Mouse (Mus musculus) kidney, adult 10 weeks (tissue): ENCODE data around the gene Gm10337. TPM values are rescaled to one million over a fixed set of nuclear protein-coding genes. Genes with fewer than 3 reads are reported as not detected.

Experiments
- polyA plus RNA-seq: library from polyadenylated mRNA; stranded (reverse); fragments of 350-450 nt; fragmentation: Illumina TruSeq; extraction: RNeasy Lipid Tissue Mini Kit (QIAGEN cat#74804); gene quantifications from one replicate; pipeline ENCODE4 v1.2.3, GENCODE M21; 2014; ENCODE audit warnings: low read depth, low replicate concordance

The Gm10337 gene
- not detected for polyA plus RNA-seq

DNA sequence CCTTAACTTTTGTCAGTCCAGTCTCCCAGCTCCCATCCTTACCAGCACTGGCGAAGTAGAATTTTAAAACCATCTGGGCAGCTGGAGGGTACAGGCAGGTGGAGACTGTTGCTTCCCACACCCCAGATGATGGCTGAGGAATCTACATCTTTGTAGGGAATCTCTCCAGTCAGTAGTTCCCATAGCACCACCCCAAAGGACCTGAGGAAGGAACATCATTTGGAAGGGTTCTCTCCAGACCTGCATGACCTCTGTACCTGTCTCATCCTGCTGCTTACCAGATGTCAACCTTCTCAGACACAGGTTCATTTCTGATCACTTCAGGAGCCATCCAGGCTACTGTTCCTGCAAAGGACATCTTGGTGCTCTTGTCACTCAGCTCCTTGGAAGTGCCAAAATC, at the start of gene Gm10337:
Gene Gm10337, plus strand, starts transcription at position 276 of the 400 bp plus-strand sequence.

DNA sequence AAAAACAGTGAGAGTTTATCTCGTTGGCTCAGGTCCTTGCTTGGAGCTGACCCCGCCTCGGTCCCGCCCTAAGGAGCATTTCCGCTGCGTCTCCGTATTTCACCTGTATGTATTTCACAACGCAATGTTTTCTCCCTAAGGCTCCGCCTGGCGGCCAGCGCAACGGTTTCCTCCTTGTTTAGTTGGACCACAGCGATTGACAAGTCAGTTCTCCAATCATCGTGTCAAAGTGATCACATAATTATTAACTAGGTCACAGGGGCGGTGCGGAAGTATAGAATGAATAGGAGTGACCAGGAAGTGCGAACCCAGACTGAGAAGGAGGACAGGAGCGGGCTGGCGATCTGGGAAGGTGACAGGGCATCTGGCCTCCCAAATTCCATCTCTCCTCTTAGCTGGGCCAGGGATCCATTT, 44.6 kb upstream of the Gm10337 start, which contains the start of gene Prr13:
Gene Prr13, plus strand, starts transcription at position 125 of the 414 bp plus-strand sequence.

DNA sequence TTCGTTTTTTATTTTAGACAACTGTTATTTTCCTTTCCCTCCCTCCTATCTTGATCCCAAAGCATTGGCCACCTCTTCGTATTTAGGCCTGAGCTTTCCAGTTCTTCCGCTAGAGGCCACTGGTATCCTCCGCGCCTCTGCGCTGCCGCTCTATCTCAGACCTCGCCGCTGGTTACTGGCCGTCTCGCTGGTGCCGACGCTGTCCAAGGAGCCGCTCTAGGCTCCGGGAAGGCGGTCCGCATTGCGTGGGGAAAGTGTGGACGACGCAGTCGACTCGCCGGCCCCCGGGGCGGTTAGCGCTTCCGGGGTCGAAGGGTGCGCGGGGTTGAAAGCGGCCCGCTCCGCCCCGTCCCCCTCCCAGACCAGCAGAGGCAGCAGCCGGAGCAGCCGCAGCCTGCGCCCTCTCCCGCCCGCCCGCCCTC, 33.3 kb upstream of the Gm10337 start, which contains the start of gene Pcbp2:
Gene Pcbp2, plus strand, starts transcription at position 357 of the 422 bp plus-strand sequence.

DNA sequence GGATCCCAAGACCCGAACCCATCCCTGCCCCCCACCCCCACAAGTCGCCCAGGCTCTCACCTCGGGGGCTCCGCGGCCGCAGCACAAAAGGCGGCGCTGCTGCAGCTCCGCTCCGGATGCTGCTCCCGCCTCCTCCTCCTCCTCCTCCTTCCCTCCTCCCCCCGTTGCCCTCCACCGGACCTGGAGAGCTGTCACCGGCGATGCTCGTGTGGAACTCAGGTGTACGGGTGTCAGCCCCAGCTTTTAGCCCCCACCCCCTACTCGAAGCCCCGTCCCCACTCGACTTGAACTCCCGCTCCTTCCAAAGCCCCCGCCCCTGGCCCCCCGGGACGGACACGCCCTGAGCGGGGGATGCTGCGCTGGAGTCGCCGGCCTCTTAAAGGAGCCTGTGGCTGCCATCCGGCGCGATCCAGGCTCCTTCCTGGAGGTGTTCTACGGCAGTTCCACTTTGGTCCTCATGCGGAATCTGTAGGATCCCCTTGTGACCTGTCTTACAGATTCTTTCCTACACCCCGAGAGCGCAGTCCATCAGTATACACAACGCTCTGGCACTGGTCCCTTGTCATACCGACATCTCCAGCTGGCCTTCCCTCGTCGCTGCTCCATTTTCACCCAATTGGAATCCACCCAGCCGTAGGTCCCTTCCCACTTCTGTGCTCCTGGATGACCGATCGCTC, 13.3 kb downstream of the Gm10337 start, which contains the start of gene Map3k12:
Gene Map3k12, minus strand, starts transcription at position 337 of the 677 bp plus-strand sequence.

DNA sequence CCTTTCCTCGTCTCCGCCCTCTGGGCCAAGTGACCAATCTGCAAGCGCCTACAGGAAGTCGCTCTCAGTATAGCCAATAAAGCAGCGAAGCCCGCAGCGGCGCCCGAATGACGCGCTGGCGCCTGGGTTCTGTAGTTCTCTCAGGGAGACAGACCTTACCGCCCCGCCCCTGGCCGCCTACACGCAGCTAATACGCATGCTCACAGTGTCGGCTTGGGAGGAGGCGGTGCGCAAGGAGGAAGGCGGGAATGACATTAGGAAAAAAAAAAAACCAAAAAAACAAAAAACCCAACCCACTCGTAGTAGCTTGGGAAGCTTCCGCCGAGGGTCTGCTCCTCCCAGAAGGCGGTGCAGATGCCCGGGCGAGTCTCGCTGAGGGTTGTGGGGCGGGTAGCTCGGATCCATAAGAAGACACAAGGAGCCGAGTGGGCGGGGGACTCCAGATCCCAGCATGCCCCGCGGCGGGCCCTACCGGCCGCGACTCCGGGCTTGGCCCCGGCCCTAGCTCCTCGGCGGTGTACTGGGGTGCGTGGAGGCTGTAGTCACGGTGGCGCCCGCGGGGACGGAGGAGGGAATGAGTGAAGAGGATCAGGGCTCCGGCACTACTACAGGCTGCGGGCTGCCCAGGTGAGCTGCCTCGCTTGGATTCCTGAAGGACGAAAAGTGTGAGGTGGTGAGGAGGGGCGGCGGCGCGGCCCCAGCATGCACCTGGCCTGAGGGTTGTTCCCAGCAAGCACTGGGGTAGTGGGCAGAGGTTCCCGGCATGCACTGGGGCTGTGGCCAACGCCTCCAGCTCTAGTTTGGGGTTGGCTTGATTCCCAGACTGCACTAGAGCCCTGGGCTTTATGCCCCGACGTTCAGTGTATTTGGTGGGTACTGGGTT, 14.7 kb downstream of the Gm10337 start, which contains the start of gene Tarbp2:
Gene Tarbp2, plus strand, starts transcription at position 217 of the 883 bp plus-strand sequence.

DNA sequence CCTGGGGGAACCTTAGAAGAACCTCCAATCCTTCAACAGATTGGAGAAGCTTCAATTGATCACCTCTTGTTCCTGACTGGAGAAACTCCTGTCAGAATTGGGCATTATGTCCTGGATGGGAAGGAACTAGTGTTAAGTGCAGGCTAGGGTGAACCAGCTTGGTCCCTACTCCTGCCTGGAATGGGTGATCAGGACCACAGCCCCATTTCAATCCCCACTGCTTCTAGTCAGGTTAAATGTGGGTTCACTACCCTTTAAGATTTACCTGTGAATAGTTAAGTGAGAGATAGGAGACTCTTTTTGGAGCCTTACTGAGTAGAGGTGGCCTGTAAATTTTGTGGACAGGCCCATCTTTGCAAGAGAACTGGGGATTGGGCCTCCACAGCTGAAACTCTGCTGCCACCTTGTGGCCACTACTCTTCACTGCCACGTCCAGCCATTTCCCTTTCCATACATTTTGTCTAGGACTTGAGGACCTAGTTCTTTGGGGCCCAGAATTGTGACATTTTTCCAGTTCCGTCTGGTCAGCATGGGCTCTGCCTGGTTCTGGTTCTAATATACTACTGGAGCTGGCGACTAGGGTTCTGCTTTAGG, 21.5 kb downstream of the Gm10337 start, which contains the start of gene Npff:
Gene Npff, minus strand, starts transcription at position 51 of the 594 bp plus-strand sequence.

Other genes starting within 250 kb of the Gm10337 start
- gene Rarg, start 246.2 kb upstream of the Gm10337 start, polyA plus RNA-seq: 5.9 TPM
- not detected for gene Gm9918, start 233.2 kb upstream of the Gm10337 start, polyA plus RNA-seq
- 0.93 TPM for gene Mfsd5, start 224.3 kb upstream of the Gm10337 start, polyA plus RNA-seq
- gene Espl1, start 207.5 kb upstream of the Gm10337 start, polyA plus RNA-seq: not detected
- gene Pfdn5, start 177.6 kb upstream of the Gm10337 start, polyA plus RNA-seq: 84.0 TPM
- gene Myg1, start 172.0 kb upstream of the Gm10337 start, polyA plus RNA-seq: 4.4 TPM
- gene Aaas, start 153.0 kb upstream of the Gm10337 start, polyA plus RNA-seq: 3.6 TPM
- not detected for gene Sp7, start 136.5 kb upstream of the Gm10337 start, polyA plus RNA-seq
- 55.3 TPM for gene Sp1, start 97.6 kb upstream of the Gm10337 start, polyA plus RNA-seq
- not detected for gene Amhr2, start 58.4 kb upstream of the Gm10337 start, polyA plus RNA-seq
- 53.1 TPM for gene Prr13, start 44.7 kb upstream of the Gm10337 start, polyA plus RNA-seq
- 701 TPM for gene Pcbp2, start 33.2 kb upstream of the Gm10337 start, polyA plus RNA-seq
- gene Map3k12, start 13.3 kb downstream of the Gm10337 start, polyA plus RNA-seq: 1.4 TPM
- gene Tarbp2, start 14.5 kb downstream of the Gm10337 start, polyA plus RNA-seq: 1.1 TPM
- gene Npff, start 21.2 kb downstream of the Gm10337 start, polyA plus RNA-seq: not detected
- not detected for gene Gm28047, start 121.3 kb downstream of the Gm10337 start, polyA plus RNA-seq
- gene Atf7, start 121.7 kb downstream of the Gm10337 start, polyA plus RNA-seq: 23.5 TPM
- 17.9 TPM for gene Atp5g2, start 168.6 kb downstream of the Gm10337 start, polyA plus RNA-seq
- 63.3 TPM for gene Calcoco1, start 218.5 kb downstream of the Gm10337 start, polyA plus RNA-seq